Mouse (Mus musculus) CD4-positive, CD25-positive, alpha-beta regulatory T cell, adult 9 weeks (primary cell): ENCODE results near the gene Stk38. TPM values are rescaled to one million over a fixed set of nuclear protein-coding genes. Genes with fewer than 3 reads are reported as not detected.

Source experiments
- polyA plus RNA-seq: library from polyadenylated mRNA; unstranded; fragments of 100-300 nt; shearing (Covaris generic); gene quantifications from one replicate; pipeline ENCODE4 v1.2.1, GENCODE M21; 2017

Stk38 gene
- 261 TPM for polyA plus RNA-seq

GRCm38 (mm10) chr17:29007641-29008325 is at the start of gene Stk38:
Gene Stk38 (minus strand): TSS chr17:29007995.

DNA sequence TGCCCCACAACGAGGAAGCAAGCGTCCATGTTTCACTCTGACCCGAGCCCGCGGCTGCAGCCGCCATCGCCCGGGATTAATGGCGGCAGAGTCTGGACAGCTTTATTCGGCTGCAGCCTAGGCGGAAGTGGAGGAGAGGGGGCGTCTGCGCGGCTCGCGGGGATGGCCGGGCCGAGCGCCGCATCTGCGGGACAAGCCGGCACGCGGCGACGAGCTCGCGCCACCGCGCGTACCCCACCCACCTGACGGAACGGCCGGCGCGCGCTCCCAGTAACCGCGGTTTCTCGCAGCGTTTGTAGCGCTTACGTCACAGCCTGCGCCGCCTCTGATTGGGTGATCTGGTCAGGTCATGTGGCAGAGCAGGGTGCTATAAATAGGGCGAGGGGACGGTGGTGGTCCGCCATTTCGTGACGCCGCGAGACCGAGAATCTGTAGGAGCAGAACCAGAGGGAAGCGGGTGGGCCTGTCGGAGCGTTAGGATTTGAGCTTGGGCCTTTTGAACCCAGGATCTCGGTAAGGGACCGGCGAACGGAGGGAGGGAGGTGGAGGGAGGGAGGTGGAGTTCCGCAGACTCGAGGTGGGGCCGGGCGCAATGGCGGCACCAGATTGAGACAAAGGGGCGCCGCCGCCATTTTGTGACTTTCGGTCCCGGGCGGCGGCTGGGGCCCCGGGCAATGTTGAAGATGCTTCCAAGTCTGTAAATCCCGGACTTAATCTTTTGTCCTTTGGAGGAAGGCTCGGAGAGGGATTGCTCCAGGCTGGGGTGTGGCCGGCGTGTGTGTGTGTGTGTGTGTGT is 24.7 kb upstream of the Stk38 start, which contains the start of gene Srsf3:
Gene Srsf3 (plus strand): TSS at position 355 of the 796 bp plus-strand sequence.

GRCm38 (mm10) chr17:28951831-28952799 is 55.7 kb downstream of the Stk38 start, which contains the start of gene Kctd20:
Gene Kctd20 (plus strand): TSS chr17:28951950.

DNA sequence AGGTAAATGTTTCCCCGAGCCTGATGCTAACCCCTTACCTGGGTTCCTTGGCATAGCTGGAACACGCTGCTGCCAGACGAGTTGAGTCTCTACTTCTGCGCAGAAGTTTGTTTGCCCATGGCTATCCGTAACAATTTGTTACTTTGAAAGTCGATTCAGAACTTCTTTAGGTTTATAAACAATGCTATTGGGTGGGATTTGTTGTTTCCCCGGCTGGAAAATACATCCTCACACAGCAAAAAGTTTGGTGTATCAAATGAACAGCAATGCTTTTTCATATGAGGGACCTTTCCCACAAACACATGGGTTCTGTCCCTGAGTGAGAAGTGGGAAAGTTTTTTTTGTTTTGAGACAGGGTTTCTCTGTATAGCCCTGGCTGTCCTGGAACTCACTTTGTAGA is 64.1 kb downstream of the Stk38 start, which contains the start of gene Pxt1:
Gene Pxt1 (minus strand): TSS at position 101 of the 400 bp plus-strand sequence.

Other genes starting within 250 kb of the Stk38 start
- gene Mapk13, start 238.7 kb downstream of the Stk38 start, polyA plus RNA-seq = not detected
- 2.5 TPM for gene Brpf3, start 206.9 kb downstream of the Stk38 start, polyA plus RNA-seq
- gene Pnpla1, start 149.6 kb downstream of the Stk38 start, polyA plus RNA-seq = not detected
- 3.4 TPM for gene 4930539E08Rik, start 92.7 kb downstream of the Stk38 start, polyA plus RNA-seq
- not detected for gene Pxt1, start 64.2 kb downstream of the Stk38 start, polyA plus RNA-seq
- 84.4 TPM for gene Kctd20, start 56.0 kb downstream of the Stk38 start, polyA plus RNA-seq
- 552 TPM for gene Srsf3, start 24.6 kb upstream of the Stk38 start, polyA plus RNA-seq
- gene Cdkn1a, start 83.0 kb upstream of the Stk38 start, polyA plus RNA-seq = 5.1 TPM
- gene Rab44, start 106.2 kb upstream of the Stk38 start, polyA plus RNA-seq = not detected
- gene Cpne5, start 230.2 kb upstream of the Stk38 start, polyA plus RNA-seq = 0.99 TPM